Mouse (Mus musculus) thymus, postnatal 0 days (tissue): ENCODE results near the gene Syngr1. TPM values are rescaled to one million over a fixed set of nuclear protein-coding genes. Genes with fewer than 3 reads are reported as not detected.

Experiments
- microRNA-seq: library from miRNA; unstranded; fragments of <30 nt; microRNA quantifications from one replicate; pipeline ENCODE4, GENCODE M21; 2016; ENCODE audit warnings: borderline number of aligned reads
- polyA plus RNA-seq: library from polyadenylated mRNA; unstranded; fragments of >200 nt; fragmentation: Nextera tagmentation; extraction: Ambion mirVana; gene quantifications from 2 replicates; pipeline ENCODE4 v1.2.1, GENCODE M21; 2015

Gene Syngr1
- polyA plus RNA-seq, 1 experiment from 2014 or later = 74.1 TPM

Small RNA genes within 50 kb of the gene (microRNA-seq; reads per million reads assigned to microRNA genes)
- gene Snord43 = 211 reads per million, percentile 53 among the genes with 10 or more reads in this experiment

Other genes with a start within 250 kb of the Syngr1 start
- gene Apobec3, start 199.7 kb upstream of the Syngr1 start, polyA plus RNA-seq = 149 and 159 TPM in 2 replicates
- 8.3 and 10.1 TPM in 2 replicates for gene Cbx7, start 120.2 kb upstream of the Syngr1 start, polyA plus RNA-seq
- 2.2 and 2.7 TPM in 2 replicates for gene Pdgfb, start 76.4 kb upstream of the Syngr1 start, polyA plus RNA-seq
- 1,085 and 1,101 TPM in 2 replicates for gene Rpl3, start 534 bp downstream of the Syngr1 start, polyA plus RNA-seq
- gene Tab1, start 41.8 kb downstream of the Syngr1 start, polyA plus RNA-seq = 37.3 and 38.2 TPM in 2 replicates
- gene Mgat3, start 82.4 kb downstream of the Syngr1 start, polyA plus RNA-seq = 4.7 and 5.0 TPM in 2 replicates
- gene Mief1, start 142.7 kb downstream of the Syngr1 start, polyA plus RNA-seq = 25.3 and 27.7 TPM in 2 replicates
- not detected in 2 replicates for gene AC140267.1, start 144.5 kb downstream of the Syngr1 start, polyA plus RNA-seq
- gene Atf4, start 163.8 kb downstream of the Syngr1 start, polyA plus RNA-seq = 103 and 106 TPM in 2 replicates
- gene Rps19bp1, start 173.0 kb downstream of the Syngr1 start, polyA plus RNA-seq = 56.7 and 58.4 TPM in 2 replicates
- 0.01 and 0.03 TPM in 2 replicates for gene Cacna1i, start 195.9 kb downstream of the Syngr1 start, polyA plus RNA-seq